Mouse (Mus musculus): ENCODE data around the gene Dlg2. TPM values are rescaled to one million over a fixed set of nuclear protein-coding genes. Genes with fewer than 3 reads are reported as not detected.

The Dlg2 gene
- polyA plus RNA-seq, 1 experiment from 2014 or later: 2.3 TPM

DNA sequence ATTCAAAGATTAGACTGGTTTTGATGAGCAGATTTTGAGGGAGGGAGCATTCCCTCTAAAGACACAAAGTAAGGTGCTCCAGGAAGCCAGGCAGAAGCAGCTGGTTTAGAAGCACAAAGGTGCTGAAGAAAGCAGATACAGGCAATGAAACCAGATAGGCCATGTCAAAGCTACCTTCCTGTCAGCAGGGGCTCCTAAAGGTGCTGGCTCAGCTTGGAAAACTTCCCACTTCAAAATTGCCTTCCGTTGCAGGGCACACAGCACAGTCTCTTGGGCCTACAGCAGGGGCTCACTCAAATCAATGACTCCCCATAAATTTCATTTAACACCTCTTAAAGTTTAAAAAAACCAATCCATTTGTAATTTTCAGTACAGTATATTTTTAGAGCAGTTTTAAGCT, 1843.0 kb downstream of the Dlg2 start:
- Histone ChIP-seq H3K4me3 (replicated peaks) (no peak overlapping the region), H3K27ac (no peak overlapping the region), H3K27me3 (peaks cover 5% of the 10 kb centered on the region; the same call in 1 of the 2 replicates), H3K9me3 (no peaks in the 10 kb centered on the region), H3K4me2 (no peak overlapping the region), H3K9ac (replicated peaks) (no peak overlapping the region), H3K4me1 (replicated peaks) (peaks cover 28% of the 10 kb centered on the region), H3K36me3 (no peaks in the 10 kb centered on the region)
- 29% methylated on average over 1 of the region's 1 CpGs for WGBS
- no peak for ATAC-seq (ENCODE audit: insufficient number of reproducible peaks, insufficient read depth, low FRiP score, low TSS enrichment, low read depth)

DNA sequence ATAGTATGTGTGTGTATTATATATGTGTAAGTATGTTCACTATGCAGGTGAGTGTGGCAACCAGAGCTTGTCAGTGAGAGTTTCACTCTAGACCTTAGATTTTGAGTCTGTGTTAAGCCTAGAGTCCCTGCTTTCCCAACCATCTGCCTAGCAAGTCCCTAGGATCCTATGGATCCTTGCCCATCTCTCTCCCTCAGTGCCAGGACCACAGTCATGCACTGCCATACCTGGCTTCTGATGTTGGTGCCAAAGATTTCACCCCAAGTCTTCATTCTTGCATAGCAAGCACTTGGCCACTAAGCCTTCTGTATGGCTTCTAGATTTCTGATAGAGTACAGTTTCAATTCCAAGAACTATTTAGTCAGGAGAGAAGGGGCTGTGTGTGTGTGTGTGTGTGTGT, 1843.7 kb downstream of the Dlg2 start:
- ATAC-seq (ENCODE audit: insufficient number of reproducible peaks, insufficient read depth, low FRiP score, low TSS enrichment, low read depth): no peak
- Histone ChIP-seq H3K9me3 (no peaks in the 10 kb centered on the region), H3K4me2 (no peak overlapping the region), H3K4me3 (replicated peaks) (no peak overlapping the region), H3K36me3 (no peaks in the 10 kb centered on the region), H3K4me1 (replicated peaks) (peaks cover 28% of the 10 kb centered on the region), H3K9ac (replicated peaks) (no peak overlapping the region), H3K27me3 (peaks cover 5% of the 10 kb centered on the region; the same call in 1 of the 2 replicates), H3K27ac (no peak overlapping the region)

DNA sequence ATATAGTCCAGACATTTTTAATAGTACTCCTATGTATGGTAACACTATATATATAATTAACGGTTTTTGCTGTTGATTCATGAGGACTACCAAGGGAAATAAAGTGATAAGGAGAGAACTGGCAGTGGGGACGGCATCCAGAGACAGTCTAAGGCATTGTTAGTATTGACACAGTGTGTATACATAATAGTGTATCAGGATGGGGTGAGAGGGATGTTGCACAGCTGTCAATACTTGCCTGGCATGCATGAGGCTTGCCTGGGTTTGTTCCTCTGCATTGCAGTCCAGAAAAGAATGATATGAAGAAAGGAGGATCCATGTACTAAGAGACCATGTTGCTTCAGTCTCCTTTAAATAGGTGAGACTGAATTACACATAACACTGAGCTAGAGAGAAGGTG, 1845.3 kb downstream of the Dlg2 start:
- H3K9me3 ChIP-seq: no peaks in the 10 kb centered on the region
- no peaks in the 10 kb centered on the region for H3K36me3 ChIP-seq
- no peak overlapping the region for H3K9ac ChIP-seq (replicated peaks)
- ATAC-seq (ENCODE audit: insufficient number of reproducible peaks, insufficient read depth, low FRiP score, low TSS enrichment, low read depth): no peak
- no peak overlapping the region for H3K4me2 ChIP-seq
- WGBS: 70% methylated on average over 2 of the region's 2 CpGs
- H3K27me3 ChIP-seq: peaks cover 5% of the 10 kb centered on the region; the same call in 1 of the 2 replicates
- H3K27ac ChIP-seq: no peak overlapping the region
- peaks cover 21% of the 10 kb centered on the region for H3K4me1 ChIP-seq (replicated peaks)
- H3K4me3 ChIP-seq (replicated peaks): no peak overlapping the region

DNA sequence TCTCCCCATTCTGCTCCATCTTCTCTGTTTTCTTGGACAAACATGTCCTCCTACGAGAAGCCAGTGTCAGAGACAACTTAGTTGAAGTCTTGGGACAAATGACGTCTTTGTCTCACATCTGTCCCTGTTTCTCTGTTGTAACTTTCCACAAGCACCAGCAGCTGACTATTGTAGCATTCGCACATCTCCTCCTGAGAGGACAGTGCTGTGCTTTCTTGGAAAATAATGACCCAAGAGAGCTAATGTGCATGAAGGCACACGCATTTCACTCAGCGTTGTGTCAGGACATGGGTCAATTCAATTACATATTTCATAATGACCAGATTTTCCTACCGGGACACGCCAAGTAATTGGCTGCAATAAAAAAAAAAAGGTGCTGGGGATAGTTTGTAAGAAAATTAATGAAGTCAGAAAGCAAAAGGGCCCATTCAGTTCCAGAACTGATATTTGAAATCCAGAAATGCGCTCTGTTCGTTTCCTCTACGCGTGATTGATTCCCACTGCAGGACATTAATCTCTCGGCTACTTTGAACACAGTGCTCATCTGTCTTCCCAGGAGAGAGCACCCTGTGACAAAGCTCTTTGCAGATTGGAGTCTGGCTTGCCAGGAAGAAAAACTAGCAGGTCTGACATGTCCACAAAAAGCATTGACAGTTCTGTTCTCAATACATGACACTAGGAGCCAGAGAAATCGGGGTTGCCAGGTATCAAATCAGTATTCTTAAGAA, 1846.0 kb downstream of the Dlg2 start:
- 76% methylated on average over 13 of the region's 13 CpGs for WGBS
- Histone ChIP-seq H3K4me3 (replicated peaks) (no peak overlapping the region), H3K27me3 (peaks cover 5% of the 10 kb centered on the region; the same call in 1 of the 2 replicates), H3K4me1 (replicated peaks) (peaks cover 15% of the 10 kb centered on the region), H3K36me3 (no peaks in the 10 kb centered on the region), H3K9ac (replicated peaks) (no peak overlapping the region), H3K9me3 (no peaks in the 10 kb centered on the region), H3K4me2 (no peak overlapping the region), H3K27ac (no peak overlapping the region)
- ATAC-seq (ENCODE audit: insufficient number of reproducible peaks, insufficient read depth, low FRiP score, low TSS enrichment, low read depth): no peak

DNA sequence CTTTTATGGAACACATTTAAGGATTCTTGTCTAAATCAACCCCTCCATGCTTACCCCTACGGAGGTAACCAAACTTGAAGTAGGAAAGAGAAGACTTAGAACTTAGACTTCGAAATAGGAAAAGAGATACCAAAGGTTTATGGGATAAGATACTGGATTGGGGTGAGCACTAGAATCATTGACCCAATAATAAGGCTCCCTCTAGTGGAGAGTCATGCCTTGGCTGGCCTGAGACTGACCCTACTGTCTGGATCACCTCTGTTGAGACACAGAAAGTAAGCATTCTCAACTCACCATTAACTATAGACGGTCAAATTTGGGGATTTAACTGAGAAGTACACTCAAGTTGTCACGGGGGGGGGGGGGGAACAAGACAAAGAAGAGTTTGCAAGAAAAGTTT, 1847.2 kb downstream of the Dlg2 start:
- Histone ChIP-seq H3K4me1 (replicated peaks) (peaks cover 13% of the 10 kb centered on the region), H3K27ac (no peak overlapping the region), H3K4me3 (replicated peaks) (no peak overlapping the region), H3K9me3 (no peaks in the 10 kb centered on the region), H3K4me2 (no peak overlapping the region), H3K9ac (replicated peaks) (no peak overlapping the region), H3K27me3 (peaks cover 5% of the 10 kb centered on the region; the same call in 1 of the 2 replicates), H3K36me3 (no peaks in the 10 kb centered on the region)
- ATAC-seq (ENCODE audit: insufficient number of reproducible peaks, insufficient read depth, low FRiP score, low TSS enrichment, low read depth): no peak
- WGBS: 42% methylated on average over 4 of the region's 4 CpGs

DNA sequence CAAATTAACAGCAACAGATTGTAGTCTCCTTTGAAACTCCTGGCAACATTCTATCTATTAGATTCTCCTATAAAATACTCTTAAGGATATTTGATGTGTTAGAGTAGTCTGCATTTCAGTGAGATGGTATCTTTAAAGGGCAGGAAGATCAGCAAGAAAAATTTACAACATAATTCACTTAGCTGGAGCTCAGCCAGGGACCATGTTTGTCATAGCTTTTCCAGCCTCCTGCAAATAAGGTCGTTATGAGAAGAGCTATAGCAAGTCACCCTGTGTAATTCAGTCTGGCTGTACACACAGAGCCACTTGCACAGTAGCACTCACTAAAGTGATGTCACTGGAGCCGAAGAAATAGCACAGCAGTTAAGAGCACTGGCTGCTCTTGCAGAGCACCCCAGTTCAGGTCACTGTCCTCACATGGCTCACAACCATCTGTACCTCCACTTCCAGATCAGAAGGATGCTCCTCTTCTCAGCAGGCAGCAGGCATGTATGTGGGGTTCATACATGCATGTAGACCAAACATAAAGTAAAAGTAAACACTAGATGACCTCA, 1850.9 kb downstream of the Dlg2 start:
- Histone ChIP-seq H3K27me3 (peaks cover under 1% of the 10 kb centered on the region; the same call in 1 of the 2 replicates), H3K4me2 (no peak overlapping the region), H3K36me3 (no peaks in the 10 kb centered on the region), H3K27ac (no peak overlapping the region), H3K9ac (replicated peaks) (no peak overlapping the region), H3K4me3 (replicated peaks) (no peak overlapping the region), H3K4me1 (replicated peaks) (no peaks in the 10 kb centered on the region), H3K9me3 (no peaks in the 10 kb centered on the region)
- ATAC-seq (ENCODE audit: insufficient number of reproducible peaks, insufficient read depth, low FRiP score, low TSS enrichment, low read depth): no peak
- 43% methylated on average over 2 of the region's 2 CpGs for WGBS

DNA sequence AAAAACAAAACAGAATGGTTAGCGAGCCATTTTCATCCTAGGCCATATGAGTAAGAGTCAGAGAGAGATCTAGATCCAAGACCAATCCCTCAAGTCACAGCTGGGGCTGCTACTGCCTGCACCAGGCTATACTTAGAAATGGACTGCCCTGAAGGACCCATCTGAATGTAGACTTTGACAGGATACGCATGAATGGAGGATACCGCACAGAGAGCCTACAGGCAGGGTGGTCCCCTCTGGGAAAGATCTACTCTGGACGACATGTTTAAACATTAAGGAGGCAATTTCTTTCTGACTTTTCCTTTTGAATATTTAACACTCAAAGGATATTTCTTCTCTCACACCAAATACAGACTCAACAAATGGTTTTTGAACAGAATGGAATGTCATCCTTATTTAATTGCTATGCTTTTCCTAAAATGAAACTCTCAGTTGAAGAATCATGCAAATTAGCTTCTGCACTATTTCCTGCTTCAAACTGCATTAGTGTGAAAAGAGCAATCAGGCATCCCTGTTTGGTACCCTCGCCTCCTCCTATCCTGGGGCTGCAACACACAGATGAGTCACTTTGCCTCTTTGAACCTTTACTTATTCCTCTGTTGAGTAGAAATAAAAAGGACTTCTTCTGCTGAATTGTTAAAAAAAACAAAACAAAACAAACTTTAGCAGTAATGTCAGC, 1856.9 kb downstream of the Dlg2 start:
- ATAC-seq (ENCODE audit: insufficient number of reproducible peaks, insufficient read depth, low FRiP score, low TSS enrichment, low read depth): no peak
- Histone ChIP-seq H3K4me1 (replicated peaks) (no peaks in the 10 kb centered on the region), H3K27ac (no peak overlapping the region), H3K9me3 (no peaks in the 10 kb centered on the region), H3K4me2 (no peak overlapping the region), H3K36me3 (no peaks in the 10 kb centered on the region), H3K4me3 (replicated peaks) (no peak overlapping the region), H3K27me3 (no peaks in the 10 kb centered on the region), H3K9ac (replicated peaks) (no peak overlapping the region)
- 90% methylated on average over 5 of the region's 5 CpGs for WGBS

DNA sequence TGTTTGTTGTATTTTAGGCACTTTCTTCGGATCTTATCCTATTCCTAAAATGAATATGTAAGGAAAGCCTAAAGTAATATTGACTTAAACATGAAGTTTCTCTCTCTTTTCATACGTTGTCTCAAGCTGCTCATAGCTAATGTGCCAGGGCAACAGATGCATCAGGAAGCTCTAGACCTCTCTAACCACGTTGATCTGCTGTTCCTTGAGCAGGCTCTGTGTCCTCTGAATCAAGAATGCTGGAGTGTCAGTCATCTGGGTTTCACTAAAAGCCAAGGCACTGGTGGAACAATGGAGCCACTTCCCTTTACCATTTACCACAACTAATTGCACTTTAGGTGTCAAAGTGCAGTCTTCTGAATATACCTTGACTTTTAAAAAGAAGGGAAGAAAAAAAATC, 1880.1 kb downstream of the Dlg2 start:
- Histone ChIP-seq H3K27ac (no peak overlapping the region), H3K4me2 (no peak overlapping the region), H3K4me3 (replicated peaks) (no peak overlapping the region), H3K9ac (replicated peaks) (no peak overlapping the region), H3K27me3 (no peaks in the 10 kb centered on the region), H3K4me1 (replicated peaks) (peaks cover 10% of the 10 kb centered on the region), H3K9me3 (no peaks in the 10 kb centered on the region), H3K36me3 (no peaks in the 10 kb centered on the region)
- no peak for ATAC-seq (ENCODE audit: insufficient number of reproducible peaks, insufficient read depth, low FRiP score, low TSS enrichment, low read depth)
- WGBS: 82% methylated on average over 3 of the region's 3 CpGs

DNA sequence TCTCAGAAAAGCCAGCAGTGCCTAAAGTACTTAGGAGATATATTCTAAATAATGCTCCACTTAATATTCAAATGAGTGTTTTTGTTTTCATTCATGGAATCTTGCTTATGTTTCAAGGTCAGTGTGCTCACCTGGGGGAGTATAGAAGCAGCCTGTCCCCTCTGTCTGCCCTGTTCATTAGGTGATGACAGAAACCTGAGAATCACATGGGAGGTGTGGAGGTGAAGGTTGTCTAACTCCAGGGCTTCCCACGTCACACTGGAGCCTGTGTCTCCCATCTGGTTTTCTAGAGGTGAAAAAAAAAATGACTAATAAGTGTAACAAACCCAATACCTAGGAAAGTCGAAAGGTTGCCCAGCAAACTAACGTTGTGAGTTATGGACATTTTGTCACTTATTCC, 1886.9 kb downstream of the Dlg2 start:
- H3K4me1 ChIP-seq (replicated peaks): peaks cover 21% of the 10 kb centered on the region
- no peak overlapping the region for H3K9ac ChIP-seq (replicated peaks)
- H3K27me3 ChIP-seq: no peaks in the 10 kb centered on the region
- no peaks in the 10 kb centered on the region for H3K9me3 ChIP-seq
- no peaks in the 10 kb centered on the region for H3K36me3 ChIP-seq
- no peak for ATAC-seq (ENCODE audit: insufficient number of reproducible peaks, insufficient read depth, low FRiP score, low TSS enrichment, low read depth)
- 42% methylated on average over 3 of the region's 3 CpGs for WGBS
- no peak overlapping the region for H3K4me3 ChIP-seq (replicated peaks)
- no peak overlapping the region for H3K4me2 ChIP-seq
- 0 out of 2 replicates have a peak overlapping the region, but pooled peaks have one; percentile 29 for H3K27ac ChIP-seq

DNA sequence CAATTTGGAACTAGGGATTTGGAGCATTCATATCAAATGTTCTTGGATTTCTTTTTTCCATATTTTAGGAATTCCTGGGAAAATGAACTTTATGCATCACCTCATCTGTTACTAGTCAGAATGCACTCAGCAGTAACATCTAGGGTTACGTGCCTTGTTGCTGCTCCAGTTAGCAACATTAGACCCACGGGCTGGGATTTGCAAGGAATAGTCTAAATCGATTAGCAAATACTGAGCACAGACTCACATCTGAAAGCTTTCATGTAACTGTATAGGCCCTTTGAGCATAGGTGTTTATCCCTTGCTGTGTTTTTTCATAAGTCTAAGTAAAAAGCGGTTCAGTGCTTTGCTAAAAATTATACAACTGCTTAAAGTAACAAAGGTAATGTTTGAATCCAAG, 1887.3 kb downstream of the Dlg2 start:
- ATAC-seq (ENCODE audit: insufficient number of reproducible peaks, insufficient read depth, low FRiP score, low TSS enrichment, low read depth): no peak
- Histone ChIP-seq H3K27ac (no peak overlapping the region), H3K27me3 (no peaks in the 10 kb centered on the region), H3K9ac (replicated peaks) (no peak overlapping the region), H3K9me3 (no peaks in the 10 kb centered on the region), H3K36me3 (no peaks in the 10 kb centered on the region), H3K4me2 (no peak overlapping the region), H3K4me1 (replicated peaks) (peaks cover 21% of the 10 kb centered on the region), H3K4me3 (replicated peaks) (no peak overlapping the region)
- WGBS: 45% methylated on average over 4 of the region's 4 CpGs

DNA sequence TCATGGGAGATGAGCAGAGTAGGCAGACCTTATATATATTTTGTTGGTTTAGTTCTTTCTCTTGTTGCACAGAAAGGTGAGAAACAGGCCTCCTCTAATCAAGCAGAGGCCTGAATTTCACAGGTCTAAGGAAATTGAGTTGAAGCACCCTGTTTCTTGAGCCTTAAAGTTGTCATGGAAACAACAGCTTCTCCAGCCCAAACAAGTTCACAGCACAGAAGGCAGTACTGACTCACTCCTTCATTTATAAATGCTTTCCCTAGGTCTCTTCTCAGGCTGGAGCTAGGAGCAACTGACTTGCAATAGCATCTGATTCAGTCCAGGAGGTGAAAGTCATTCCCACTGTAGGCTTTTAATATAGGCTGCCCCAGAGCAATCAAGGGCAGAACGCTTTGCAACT, 1890.6 kb downstream of the Dlg2 start:
- H3K4me3 ChIP-seq (replicated peaks): no peak overlapping the region
- no peaks in the 10 kb centered on the region for H3K9me3 ChIP-seq
- H3K4me1 ChIP-seq (replicated peaks): peaks cover 18% of the 10 kb centered on the region
- no peak overlapping the region for H3K9ac ChIP-seq (replicated peaks)
- no peaks in the 10 kb centered on the region for H3K27me3 ChIP-seq
- 66% methylated on average over 1 of the region's 1 CpGs for WGBS
- no peak overlapping the region for H3K27ac ChIP-seq
- no peaks in the 10 kb centered on the region for H3K36me3 ChIP-seq
- no peak overlapping the region for H3K4me2 ChIP-seq
- ATAC-seq (ENCODE audit: insufficient number of reproducible peaks, insufficient read depth, low FRiP score, low TSS enrichment, low read depth): no peak
